Mouse (Mus musculus) A20 (cell line): ENCODE results near the gene Park7.

Experiments
- DNase-seq: peaks from one replicate; pipeline ENCODE4 v3.0.0-alpha.2; 2011; ENCODE audit warnings: low read depth, low spot score

Gene Park7

GRCm38 (mm10) chr4:150913743-150914142 lies 494 bp downstream of the Park7 start:
- no peak for DNase-seq

GRCm38 (mm10) chr4:150910164-150910951 lies 3.9 kb downstream of the Park7 start:
- no peak for DNase-seq

- peak; percentile 99 for DNase-seq
These were observed 4.6 kb downstream of the Park7 start for GRCm38 (mm10) chr4:150909451-150910156.

GRCm38 (mm10) chr4:150908512-150908911 lies 5.7 kb downstream of the Park7 start:
- peak; percentile 63 for DNase-seq

- DNase-seq = no peak
These were observed 7.1 kb downstream of the Park7 start for GRCm38 (mm10) chr4:150907099-150907498.

- DNase-seq = no peak
These were observed 11.0 kb downstream of the Park7 start for GRCm38 (mm10) chr4:150903091-150903742.

- no peak for DNase-seq
These were observed 12.2 kb downstream of the Park7 start for GRCm38 (mm10) chr4:150902062-150902461.

- DNase-seq = peak; percentile 76
These were observed 12.6 kb downstream of the Park7 start for GRCm38 (mm10) chr4:150901651-150902050.

GRCm38 (mm10) chr4:150900486-150900885 lies 13.8 kb downstream of the Park7 start:
- DNase-seq = no peak

- DNase-seq = peak; percentile 75
These were observed 15.4 kb downstream of the Park7 start for GRCm38 (mm10) chr4:150898716-150899365.

- no peak for DNase-seq
These were observed 17.2 kb downstream of the Park7 start for GRCm38 (mm10) chr4:150896896-150897624.

GRCm38 (mm10) chr4:150894718-150895501 lies 19.3 kb downstream of the Park7 start:
- DNase-seq = no peak

- no peak for DNase-seq
These were observed 22.9 kb downstream of the Park7 start for GRCm38 (mm10) chr4:150891308-150891707.

GRCm38 (mm10) chr4:150889955-150890315 lies 24.3 kb downstream of the Park7 start:
- DNase-seq = no peak

GRCm38 (mm10) chr4:150889273-150889954 lies 24.8 kb downstream of the Park7 start:
- no peak for DNase-seq

GRCm38 (mm10) chr4:150888492-150888891 lies 25.7 kb downstream of the Park7 start:
- DNase-seq = no peak

- no peak for DNase-seq
These were observed 26.3 kb downstream of the Park7 start for GRCm38 (mm10) chr4:150887903-150888302.

GRCm38 (mm10) chr4:150882632-150883031 lies 31.6 kb downstream of the Park7 start:
- no peak for DNase-seq

GRCm38 (mm10) chr4:150880364-150880763 lies 33.9 kb downstream of the Park7 start:
- no peak for DNase-seq

- no peak for DNase-seq
These were observed 34.6 kb downstream of the Park7 start for GRCm38 (mm10) chr4:150879631-150880030.
